In the genomic region with DNA sequence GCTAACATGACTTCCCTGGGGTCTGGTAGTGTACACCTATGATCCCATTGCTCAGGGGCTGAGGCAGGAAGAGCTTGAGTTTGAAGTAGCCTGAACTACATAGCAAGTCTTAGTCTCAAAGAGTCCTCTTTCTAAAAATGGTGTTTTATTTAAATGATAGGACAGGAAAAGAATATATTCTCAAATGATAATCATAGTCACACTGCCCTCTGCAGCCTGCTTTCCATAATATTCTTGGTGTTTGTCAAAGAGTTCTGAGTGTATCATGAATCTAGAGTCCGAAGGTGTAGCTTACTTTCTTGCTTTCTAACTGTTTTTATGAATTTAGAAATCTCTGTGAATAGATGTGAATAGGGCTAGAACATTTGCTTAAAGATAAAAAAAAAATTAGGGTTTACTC, we compare ENCODE assay signal across 25 mouse cellular contexts. TPM values are rescaled to one million over a fixed set of nuclear protein-coding genes. Genes with fewer than 3 reads are reported as not detected.
DNase-seq lines count a peak whose midpoint lies in the region; TF ChIP-seq lines count a peak whose summit lies in the region.
"Had no signal": no experiment of that assay in that cellular context is flagged by ENCODE, and none has a peak within 500 bp of the region (broad histone marks: within the 10 kb centered on the region; RNA-seq: fewer than 3 reads in every experiment).

No protein-coding gene starts in this region.

- peak; percentile 41 for TF ChIP-seq CTCF in left cerebral cortex, adult 2 months (IDR thresholded peaks at IDR 0.05)

- no peak overlapping the region for H3K27ac ChIP-seq in left cerebral cortex, adult 2 months
- H3K27ac ChIP-seq: embryonic facial prominence, embryonic 10.5 days; forebrain, embryonic 12.5 days; hindbrain, embryonic 15.5 days; macrophage; neural tube, embryonic 12.5 days had no signal

- no peak overlapping the region for H3K4me3 ChIP-seq in left cerebral cortex, adult 2 months
- H3K4me3 ChIP-seq: embryonic facial prominence, embryonic 10.5 days; forebrain, embryonic 12.5 days; heart, embryonic 12.5 days; hindbrain, embryonic 15.5 days; neural tube, embryonic 12.5 days had no signal

- intact Hi-C loops in left cerebral cortex, adult 2 months (cut with DNase I): no loop called here

- peak; percentile 2 for DNase-seq in heart, adult 11 months
- DNase-seq in heart, adult 8-10 months (ENCODE audit: low spot score): no peak
- no peak for DNase-seq in left cerebral cortex, adult 2 months (ENCODE audit: extremely low spot score in 1 of 2, low spot score in 2 of 2)
- DNase-seq in left cerebral cortex, adult 8-10 months (ENCODE audit: low spot score in 2 of 2): no peak
- DNase-seq in 416B (ENCODE audit: low read depth) (peak; percentile 7), NIH3T3 (ENCODE audit: low read depth) (peak; percentile 38)
- DNase-seq in urinary bladder, adult 18-20 months (ENCODE audit: low spot score in 2 of 2): no peak
- DNase-seq: cerebellum, adult 9-10 months; gastrocnemius, postnatal 36 days; heart, postnatal 36 days; kidney, adult 11 months; left cerebral cortex, postnatal 4 days; liver; right cerebral cortex, adult 18-20 months; thymus, postnatal 36 days had no signal

RNA-seq across cellular contexts. Expression of gene Abhd12b, which starts 16.0 kb away (rescaled TPM):
- total RNA-seq in heart, adult 8-10 months (2022): not detected
- total RNA-seq in left cerebral cortex, adult 2 months (2021): under 1 TPM; 0.14 to 0.37 TPM
- total RNA-seq in left cerebral cortex, adult 8-10 months (2022): under 1 TPM in 3 of 4 experiments, not detected in 1; 0.42 to 0.57 (median 0.56) TPM
- total RNA-seq: adrenal gland, adult 18-20 months; adrenal gland, postnatal 4 days; common myeloid progenitor, adult 5-6 weeks; gastrocnemius, postnatal 36 days; heart, postnatal 36 days; layer of hippocampus, adult 18-20 months; left cerebral cortex, postnatal 4 days had no signal

RNA-seq across cellular contexts. Expression of gene Nin, which starts 56.5 kb away (rescaled TPM):
- total RNA-seq in heart, adult 8-10 months (2022): 10 to 100 TPM; 13.1 to 17.0 (median 14.7) TPM
- total RNA-seq in left cerebral cortex, adult 2 months (2021): 10 to 100 TPM; 67.4 to 82.6 TPM
- 10 to 100 TPM; 55.3 to 67.9 (median 64.0) TPM for total RNA-seq in left cerebral cortex, adult 8-10 months (2022)

Comparison
In these comparisons a context has a peak if more than half of its experiments do, and no peak if none do; other contexts are left out.
1. DNase-seq: peak in heart, adult 11 months (single experiment), 416B (single experiment) and NIH3T3 (single experiment); none in heart, adult 8-10 months (single experiment), left cerebral cortex, adult 2 months (0 of 2), left cerebral cortex, adult 8-10 months (0 of 2) and urinary bladder, adult 18-20 months (0 of 2).